In the genomic region with DNA sequence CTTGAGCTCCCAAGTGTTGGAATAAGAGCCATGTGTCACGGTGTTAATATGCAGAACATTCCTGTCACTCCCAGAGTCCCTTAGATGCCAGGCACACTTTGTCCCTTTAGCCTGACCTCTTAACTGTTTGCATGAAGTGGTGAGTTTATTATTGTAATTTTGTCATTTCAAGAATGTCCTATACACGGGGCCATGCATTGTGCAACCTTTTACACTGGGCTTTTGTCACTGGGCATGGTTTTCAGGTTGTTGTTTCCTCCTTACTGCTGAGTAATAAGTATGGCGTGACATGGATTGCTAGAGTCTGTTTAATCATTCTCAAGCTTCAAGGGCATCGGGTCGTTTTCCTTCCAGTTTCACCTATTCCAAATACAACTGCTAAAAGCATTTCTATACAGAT, we compare ENCODE assay signal across 17 mouse cellular contexts. TPM values are rescaled to one million over a fixed set of nuclear protein-coding genes. Genes with fewer than 3 reads are reported as not detected.
A peak's percentile ranks its signal among the peaks of the same experiment; 100 is the strongest.
DNase-seq lines count a peak whose midpoint lies in the region; ATAC-seq and TF ChIP-seq lines count a peak whose summit lies in the region.
"Had no signal": no experiment of that assay in that cellular context is flagged by ENCODE, and none has a peak within 500 bp of the region (broad histone marks: within the 10 kb centered on the region; RNA-seq: fewer than 3 reads in every experiment).

No protein-coding gene starts in this region.

- no peak overlapping the region for H3K9ac ChIP-seq in liver, embryonic 16.5 days (ENCODE audit: low read depth, low read length)
- no peak overlapping the region for H3K9ac ChIP-seq in intestine, embryonic 16.5 days (ENCODE audit: low read depth, low read length)
- H3K9ac ChIP-seq in lung, postnatal 0 days (replicated peaks; ENCODE audit: low read depth): no peak overlapping the region
- no peak overlapping the region for H3K9ac ChIP-seq in hindbrain, embryonic 12.5 days
- H3K9ac ChIP-seq: embryonic facial prominence, embryonic 15.5 days; forebrain, embryonic 12.5 days; liver, embryonic 14.5 days had no signal

- peak overlapping the region; percentile 3; the same call in 1 of the 2 replicates for H3K27ac ChIP-seq in liver, embryonic 16.5 days (ENCODE audit: low read length)
- H3K27ac ChIP-seq in intestine, embryonic 16.5 days (ENCODE audit: low read length): peak overlapping the region; percentile 90
- peak overlapping the region; percentile 93 for H3K27ac ChIP-seq in lung, postnatal 0 days (ENCODE audit: low read length)
- H3K27ac ChIP-seq in hindbrain, embryonic 12.5 days: no peak overlapping the region
- H3K27ac ChIP-seq: embryonic facial prominence, embryonic 15.5 days; forebrain, embryonic 12.5 days; heart, adult 2 months; hindbrain, postnatal 0 days; liver, embryonic 14.5 days had no signal

- no peak overlapping the region for H3K4me3 ChIP-seq in liver, embryonic 16.5 days (ENCODE audit: low read depth, low read length)
- H3K4me3 ChIP-seq in intestine, embryonic 16.5 days (ENCODE audit: low read length): no peak overlapping the region
- H3K4me3 ChIP-seq in lung, postnatal 0 days (ENCODE audit: low read depth, low read length): no peak overlapping the region
- no peak overlapping the region for H3K4me3 ChIP-seq in hindbrain, embryonic 12.5 days
- H3K4me3 ChIP-seq: embryonic facial prominence, embryonic 15.5 days; forebrain, embryonic 12.5 days; heart, adult 2 months; myocyte had no signal

- no peaks in the 10 kb centered on the region for H3K9me3 ChIP-seq in liver, embryonic 16.5 days (replicated peaks; ENCODE audit: control insufficient read depth, low read length)
- no peaks in the 10 kb centered on the region for H3K9me3 ChIP-seq in intestine, embryonic 16.5 days (ENCODE audit: control insufficient read depth, low read length)
- no peaks in the 10 kb centered on the region for H3K9me3 ChIP-seq in lung, postnatal 0 days (ENCODE audit: low read length)
- no peaks in the 10 kb centered on the region for H3K9me3 ChIP-seq in hindbrain, embryonic 12.5 days (replicated peaks)
- H3K9me3 ChIP-seq: embryonic facial prominence, embryonic 15.5 days; forebrain, embryonic 12.5 days had no signal

- no peaks in the 10 kb centered on the region for H3K27me3 ChIP-seq in liver, embryonic 16.5 days (ENCODE audit: control insufficient read depth, insufficient read depth, low read depth, low read length)
- H3K27me3 ChIP-seq in intestine, embryonic 16.5 days (replicated peaks; ENCODE audit: control insufficient read depth, insufficient read depth, low read length): no peaks in the 10 kb centered on the region
- no peaks in the 10 kb centered on the region for H3K27me3 ChIP-seq in lung, postnatal 0 days (replicated peaks; ENCODE audit: insufficient read depth, low read length)
- H3K27me3 ChIP-seq in hindbrain, embryonic 12.5 days: no peaks in the 10 kb centered on the region
- H3K27me3 ChIP-seq: embryonic facial prominence, embryonic 15.5 days; forebrain, embryonic 12.5 days had no signal

- H3K4me1 ChIP-seq in liver, embryonic 16.5 days (ENCODE audit: control insufficient read depth, low read depth, low read length): peaks cover 13% of the 10 kb centered on the region
- peaks cover 4% of the 10 kb centered on the region; the same call in 1 of the 2 replicates for H3K4me1 ChIP-seq in intestine, embryonic 16.5 days (ENCODE audit: control insufficient read depth, insufficient read depth, low read length)
- no peaks in the 10 kb centered on the region; the same call in 1 of the 2 replicates for H3K4me1 ChIP-seq in lung, postnatal 0 days (ENCODE audit: insufficient read depth, low read depth, low read length)
- H3K4me1 ChIP-seq in hindbrain, embryonic 12.5 days: no peaks in the 10 kb centered on the region
- H3K4me1 ChIP-seq: forebrain, embryonic 12.5 days had no signal

- TF ChIP-seq EP300 in lung, postnatal 0 days (IDR thresholded peaks at IDR 0.05): peak; percentile 100

- TF ChIP-seq CTCF in lung, postnatal 0 days (IDR thresholded peaks at IDR 0.05): no peak

- no peak for DNase-seq in liver
- peak; percentile 97 for DNase-seq in lung, postnatal 0 days (ENCODE audit: low spot score)
- no peak for DNase-seq in thymus, postnatal 0 days (ENCODE audit: low spot score)
- no peak for DNase-seq in cerebellum, adult 9-10 months
- DNase-seq: cerebellum, adult 11-12 months; heart, adult 2 months; right cerebral cortex, postnatal 25 days had no signal

- ATAC-seq in liver, embryonic 16.5 days (ENCODE audit: low read depth): peak; percentile 60
- ATAC-seq in intestine, embryonic 16.5 days: peak; percentile 89
- ATAC-seq in lung, postnatal 0 days: peak; percentile 79
- ATAC-seq in hindbrain, embryonic 12.5 days (ENCODE audit: low FRiP score): no peak
- ATAC-seq: activated CD4-positive, CD25-positive, alpha-beta regulatory T cell, adult 4 months; CD4-positive, CD25-positive, alpha-beta regulatory T cell, adult 4 months; hindbrain, postnatal 0 days had no signal

- no peaks in the 10 kb centered on the region for H3K36me3 ChIP-seq in liver, embryonic 16.5 days (ENCODE audit: control insufficient read depth, insufficient read depth)
- no peaks in the 10 kb centered on the region for H3K36me3 ChIP-seq in intestine, embryonic 16.5 days (ENCODE audit: control insufficient read depth, insufficient read depth, low read length)
- no peaks in the 10 kb centered on the region for H3K36me3 ChIP-seq in lung, postnatal 0 days (ENCODE audit: insufficient read depth, low read length)
- H3K36me3 ChIP-seq in hindbrain, embryonic 12.5 days: no peaks in the 10 kb centered on the region
- H3K36me3 ChIP-seq: embryonic facial prominence, embryonic 15.5 days; forebrain, embryonic 12.5 days had no signal

- no peak overlapping the region for H3K4me2 ChIP-seq in liver, embryonic 16.5 days (ENCODE audit: low read depth, low read length)
- 0 out of 2 replicates have a peak overlapping the region, but pooled peaks have one; percentile 11 for H3K4me2 ChIP-seq in intestine, embryonic 16.5 days (ENCODE audit: low read depth, low read length)
- no peak overlapping the region for H3K4me2 ChIP-seq in lung, postnatal 0 days (replicated peaks; ENCODE audit: low read depth, low read length)
- no peak overlapping the region for H3K4me2 ChIP-seq in hindbrain, embryonic 12.5 days (replicated peaks)
- H3K4me2 ChIP-seq: embryonic facial prominence, embryonic 15.5 days; forebrain, embryonic 12.5 days had no signal

- WGBS in liver, embryonic 16.5 days (ENCODE audit: insufficient replicate concordance): 48% methylated on average over 5 of the region's 5 CpGs
- WGBS in intestine, embryonic 16.5 days: 42% methylated on average over 5 of the region's 5 CpGs
- WGBS in lung, postnatal 0 days: 37% methylated on average over 5 of the region's 5 CpGs
- WGBS in hindbrain, embryonic 12.5 days: 62% methylated on average over 5 of the region's 5 CpGs

RNA-seq across cellular contexts. Expression of gene Selenbp1, which starts 19.1 kb away (rescaled TPM):
- 139 and 163 TPM in 2 replicates for polyA plus RNA-seq in liver, embryonic 16.5 days (2015; fragmentation: Nextera tagmentation; extraction: Ambion mirVana)
- 157 and 167 TPM in 2 replicates for polyA plus RNA-seq in intestine, embryonic 16.5 days (2015; fragmentation: Nextera tagmentation; extraction: Ambion mirVana)
- polyA plus RNA-seq in lung, postnatal 0 days (2015; fragmentation: Nextera tagmentation; extraction: Ambion mirVana): 1,021 and 1,046 TPM in 2 replicates
- 11.7 and 12.2 TPM in 2 replicates for polyA plus RNA-seq in hindbrain, embryonic 12.5 days (2016; fragmentation: Nextera tagmentation; extraction: Ambion mirVana)
- 12.6 and 14.3 TPM in 2 replicates for polyA plus RNA-seq in thymus, postnatal 0 days (2015; fragmentation: Nextera tagmentation; extraction: Ambion mirVana)

RNA-seq across cellular contexts. Expression of gene Psmb4, which starts 27.0 kb away (rescaled TPM):
- polyA plus RNA-seq in liver, embryonic 16.5 days (2015; fragmentation: Nextera tagmentation; extraction: Ambion mirVana): 138 and 157 TPM in 2 replicates
- 299 and 315 TPM in 2 replicates for polyA plus RNA-seq in intestine, embryonic 16.5 days (2015; fragmentation: Nextera tagmentation; extraction: Ambion mirVana)
- polyA plus RNA-seq in lung, postnatal 0 days (2015; fragmentation: Nextera tagmentation; extraction: Ambion mirVana): 234 and 249 TPM in 2 replicates
- 278 and 312 TPM in 2 replicates for polyA plus RNA-seq in hindbrain, embryonic 12.5 days (2016; fragmentation: Nextera tagmentation; extraction: Ambion mirVana)
- 466 and 483 TPM in 2 replicates for polyA plus RNA-seq in thymus, postnatal 0 days (2015; fragmentation: Nextera tagmentation; extraction: Ambion mirVana)

RNA-seq across cellular contexts. Expression of gene Rfx5, which starts 40.1 kb away (rescaled TPM):
- 1.2 TPM in 2 replicates for polyA plus RNA-seq in liver, embryonic 16.5 days (2015; fragmentation: Nextera tagmentation; extraction: Ambion mirVana)
- 4.3 and 5.1 TPM in 2 replicates for polyA plus RNA-seq in intestine, embryonic 16.5 days (2015; fragmentation: Nextera tagmentation; extraction: Ambion mirVana)
- polyA plus RNA-seq in lung, postnatal 0 days (2015; fragmentation: Nextera tagmentation; extraction: Ambion mirVana): 3.3 and 3.5 TPM in 2 replicates
- polyA plus RNA-seq in hindbrain, embryonic 12.5 days (2016; fragmentation: Nextera tagmentation; extraction: Ambion mirVana): 9.1 and 9.2 TPM in 2 replicates
- polyA plus RNA-seq in thymus, postnatal 0 days (2015; fragmentation: Nextera tagmentation; extraction: Ambion mirVana): 7.1 and 7.3 TPM in 2 replicates
